Mouse (Mus musculus) thymus, adult 2 months (tissue): Measurements from ENCODE around the gene Babam2.

ENCODE experiments used
- CTCF ChIP-seq: fragments of 200-500 bp; IDR thresholded peaks from 2 replicates; pipeline ENCODE4 v1.5.1; 2012; ENCODE audit warnings: mild to moderate bottlenecking, control low read depth, low read length, moderate library complexity, borderline replicate concordance; ENCODE audit not compliant: control insufficient read depth, poor library complexity, insufficient read depth; ENCODE audit errors: extremely low read depth
- POLR2A ChIP-seq: fragments of 200-500 bp; IDR thresholded peaks from 2 replicates; pipeline ENCODE4 v1.6.1; 2012; ENCODE audit warnings: mild to moderate bottlenecking, low read length, control low read depth, moderate library complexity; ENCODE audit not compliant: control insufficient read depth, poor library complexity, insufficient read depth; ENCODE audit errors: extremely low read depth

DNA sequence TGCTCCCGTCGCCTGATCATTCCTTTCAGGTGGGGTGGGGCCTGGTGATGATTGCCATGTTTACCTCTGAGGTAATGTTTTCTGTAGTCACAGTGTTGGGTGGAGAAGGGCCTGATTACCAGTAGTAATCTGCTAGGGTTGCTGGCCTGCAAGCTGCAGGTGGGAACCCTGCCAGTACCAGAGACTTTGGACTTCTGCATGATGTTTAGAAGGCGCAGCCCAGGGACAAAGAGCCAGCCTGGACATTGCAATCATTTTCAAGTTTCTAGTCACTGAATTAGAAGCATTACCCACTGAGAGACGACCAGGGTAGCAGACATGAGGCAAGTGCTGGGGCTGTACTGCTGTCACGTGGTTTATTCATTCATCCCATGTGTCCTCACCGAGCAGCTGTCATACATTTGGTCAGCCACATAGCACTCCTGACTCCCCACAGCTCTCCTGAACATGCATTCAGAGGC lies 270.6 kb downstream of the Babam2 start:
- TF ChIP-seq CTCF, result no peak
- TF ChIP-seq POLR2A, result no peak
